Mouse (Mus musculus): ENCODE results near the gene Rcc1.

DNA sequence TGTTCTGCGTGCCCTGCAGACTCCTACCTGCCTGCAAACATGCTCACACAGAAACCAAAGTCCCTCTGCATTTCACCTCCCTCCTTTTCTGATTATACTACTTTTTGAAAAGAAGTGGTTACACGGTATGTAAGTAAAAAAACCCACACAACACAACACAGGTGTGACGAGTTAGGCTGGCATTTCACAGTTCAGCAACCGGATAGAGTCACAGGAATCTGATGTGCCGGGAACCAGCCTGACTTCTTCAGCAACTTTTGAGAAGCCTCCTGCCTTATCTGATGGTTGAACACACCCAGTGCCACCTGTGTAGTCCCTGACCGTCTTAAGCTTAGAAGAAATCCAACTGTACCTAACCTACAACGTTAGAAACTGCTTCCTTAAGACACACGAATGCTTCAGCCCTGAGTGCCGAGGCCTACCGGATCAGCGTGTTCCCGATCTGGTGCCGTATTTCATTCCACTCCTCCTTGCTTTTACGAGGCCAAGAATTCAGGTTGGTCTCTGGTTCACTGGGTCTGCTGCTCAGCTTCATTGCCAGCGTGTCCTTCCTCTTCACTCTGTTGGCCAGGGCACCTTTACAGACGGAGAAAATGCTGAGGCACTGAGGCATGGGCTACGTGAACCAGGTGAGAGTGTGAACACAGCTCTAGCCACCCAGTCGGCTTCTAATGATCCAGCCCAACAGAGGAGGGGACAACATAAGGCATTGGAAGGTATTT, 14.2 kb upstream of the Rcc1 start:
- TF ChIP-seq GATA1 (IDR thresholded peaks at IDR 0.05; ENCODE audit: borderline replicate concordance, low read length) (no peak), FLI1 (IDR thresholded peaks at IDR 0.05; ENCODE audit: low read length) (no peak)
